Mouse (Mus musculus) erythroblast, embryonic 14.5 days (primary cell): ENCODE data around the gene Zfp3. TPM values are rescaled to one million over a fixed set of nuclear protein-coding genes. Genes with fewer than 3 reads are reported as not detected.

Source experiments
- H3K27me3 ChIP-seq: 2 replicates; pipeline ENCODE4 v1.6.1; 2012; ENCODE audit warnings: inconsistent platforms; ENCODE audit not compliant: control insufficient read depth
- H3K36me3 ChIP-seq: 2 replicates; pipeline ENCODE4 v1.6.1; 2012; ENCODE audit warnings: mild to moderate bottlenecking, inconsistent platforms; ENCODE audit not compliant: control insufficient read depth
- H3K4me1 ChIP-seq: 2 replicates; pipeline ENCODE4 v1.6.1; 2012; ENCODE audit warnings: inconsistent platforms; ENCODE audit not compliant: control insufficient read depth
- H3K4me3 ChIP-seq: replicated peaks from 2 replicates; pipeline ENCODE3; 2012; ENCODE audit warnings: moderate library complexity, mild to moderate bottlenecking, inconsistent platforms
- H3K9me3 ChIP-seq: 2 replicates; pipeline ENCODE4 v1.6.1; 2012; ENCODE audit warnings: low read length, inconsistent platforms, mixed read lengths; ENCODE audit not compliant: control insufficient read depth
- GATA1 ChIP-seq: IDR thresholded peaks from 2 replicates; pipeline ENCODE4 v1.6.1; 2012; ENCODE audit warnings: low read length, inconsistent platforms, mixed read lengths
- TAL1 ChIP-seq: IDR thresholded peaks from 3 replicates; pipeline ENCODE4 v1.6.1; 2012; ENCODE audit warnings: low read length, inconsistent platforms, mixed read lengths
- polyA plus RNA-seq: library from polyadenylated mRNA; stranded (reverse); fragments of >175 nt; gene quantifications from 2 replicates; pipeline ENCODE4 v1.2.3, GENCODE M21; 2012

Gene Zfp3
- 0.04 TPM in 1 of 2 replicates, not detected in the other for polyA plus RNA-seq

DNA sequence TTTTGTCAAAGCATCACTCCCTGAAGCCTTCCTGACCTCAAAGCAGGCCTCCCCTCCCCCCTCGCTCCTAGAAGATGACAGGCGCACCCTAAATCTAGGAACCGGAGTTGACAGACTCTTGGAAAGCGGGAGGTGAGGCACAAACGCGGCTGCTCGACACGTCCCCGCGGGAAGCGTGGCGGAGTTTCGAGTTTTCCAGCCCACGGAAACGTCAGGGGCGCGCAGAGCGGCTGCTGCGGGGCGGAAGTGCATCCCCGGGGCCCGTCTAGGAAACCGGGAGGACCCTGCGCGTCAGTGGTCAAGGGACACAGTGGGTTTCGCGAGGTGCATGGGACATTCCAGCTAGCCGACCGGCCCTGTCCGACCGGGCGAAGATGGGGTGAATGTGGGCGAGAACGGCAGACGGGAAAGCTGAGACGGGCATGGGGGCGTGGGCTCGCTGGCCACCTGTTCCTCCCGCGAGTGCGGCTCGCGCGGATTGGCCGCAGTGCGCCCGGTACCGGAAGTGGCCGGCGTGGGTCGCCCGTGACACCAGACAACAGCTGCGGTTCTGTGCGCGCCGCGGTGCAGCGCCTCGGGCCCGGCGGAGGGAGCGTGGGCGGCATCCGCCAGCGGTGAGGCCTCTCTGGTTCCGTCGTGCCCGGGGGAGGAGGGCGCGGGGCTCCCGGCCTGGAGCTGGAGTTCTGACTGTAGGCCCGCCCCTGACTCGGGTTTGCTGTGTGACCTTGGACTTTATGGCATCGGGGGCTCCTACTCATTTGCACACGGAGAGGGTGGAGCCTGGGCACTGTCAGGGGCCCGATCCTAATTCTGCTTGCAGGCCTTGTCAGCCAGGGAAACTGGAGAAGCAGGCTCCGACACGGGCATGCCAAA lies at the start of gene Zfp3:
Gene Zfp3, plus strand, starts transcription at position 274 of the 873 bp plus-strand sequence.
- TF ChIP-seq GATA1 (no peak), TAL1 (no peak)
- Histone ChIP-seq H3K27me3 (no peaks in the 10 kb centered on the region; the same call in 1 of the 2 replicates), H3K36me3 (peaks cover 3% of the 10 kb centered on the region; the same call in 1 of the 2 replicates), H3K9me3 (no peaks in the 10 kb centered on the region), H3K4me1 (peaks cover 25% of the 10 kb centered on the region), H3K4me3 (peak within 1 kb of the TSS; percentile 87)

DNA sequence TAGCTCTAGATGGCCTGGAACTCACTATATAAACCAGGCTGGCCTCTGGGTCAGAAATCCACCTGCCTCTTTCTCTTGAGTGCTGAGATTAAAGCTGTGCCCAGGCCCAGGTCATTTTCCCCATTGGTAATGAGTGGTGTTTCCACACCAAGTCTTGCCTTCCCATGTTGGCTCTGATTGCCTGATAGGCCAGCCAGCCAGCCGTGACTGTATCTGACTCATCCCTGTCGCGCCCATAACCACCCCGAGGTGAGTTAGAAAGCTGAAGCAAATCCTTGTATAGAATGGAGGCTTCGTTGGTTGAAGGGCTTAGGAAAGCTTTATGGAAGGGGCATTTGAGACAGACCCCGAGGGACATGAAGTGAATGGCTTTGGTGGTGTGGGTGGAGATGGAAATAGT lies 48.2 kb upstream of the Zfp3 start:
- Histone ChIP-seq H3K36me3 (peaks cover 23% of the 10 kb centered on the region), H3K4me3 (no peak overlapping the region), H3K27me3 (no peaks in the 10 kb centered on the region), H3K9me3 (no peaks in the 10 kb centered on the region), H3K4me1 (no peaks in the 10 kb centered on the region)
- TF ChIP-seq GATA1 = no peak
- no peak for TF ChIP-seq TAL1

DNA sequence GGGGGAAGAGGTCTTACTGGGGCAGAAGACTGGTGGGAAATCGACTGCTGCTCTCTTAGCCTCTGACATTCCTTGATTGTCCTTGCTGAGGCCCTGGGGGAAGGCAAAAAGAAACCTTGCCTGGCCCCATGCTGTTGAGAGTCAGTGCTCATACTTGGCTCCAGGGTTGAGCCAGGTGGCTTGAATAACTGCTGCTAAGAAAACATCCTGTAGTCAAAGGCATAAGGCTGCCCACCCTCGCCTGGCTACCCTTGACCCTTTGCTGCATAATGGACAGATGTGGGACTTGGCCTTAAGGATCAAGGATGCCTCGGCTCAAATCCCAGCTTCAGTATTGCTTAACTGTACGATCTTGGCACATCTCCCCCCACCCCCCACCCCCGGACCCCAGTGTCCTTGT lies 45.5 kb upstream of the Zfp3 start:
- Histone ChIP-seq H3K9me3 (no peaks in the 10 kb centered on the region), H3K4me3 (no peak overlapping the region), H3K27me3 (no peaks in the 10 kb centered on the region), H3K4me1 (no peaks in the 10 kb centered on the region), H3K36me3 (peaks cover 24% of the 10 kb centered on the region)
- TF ChIP-seq GATA1 (no peak), TAL1 (no peak)

DNA sequence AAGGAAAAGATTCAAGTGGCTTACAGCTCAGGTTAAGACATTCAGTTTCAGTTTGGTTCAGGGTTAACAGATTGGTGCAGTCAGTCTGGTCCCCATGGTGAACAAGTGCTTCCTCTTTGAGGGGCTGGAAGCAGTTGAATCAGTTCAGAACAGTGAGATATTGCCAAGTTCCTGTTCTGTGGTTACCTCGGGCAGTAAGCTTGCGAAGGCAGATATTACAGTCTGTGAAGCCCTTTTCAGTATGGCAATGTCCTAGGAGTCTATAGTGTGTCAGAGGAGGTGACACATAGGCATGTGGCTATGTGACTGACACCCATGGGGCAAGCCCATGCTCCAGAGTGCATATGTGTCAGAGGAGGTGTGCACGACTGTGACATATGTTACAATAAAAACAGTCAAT lies 43.4 kb upstream of the Zfp3 start:
- Histone ChIP-seq H3K27me3 (no peaks in the 10 kb centered on the region), H3K9me3 (no peaks in the 10 kb centered on the region), H3K4me3 (no peak overlapping the region), H3K4me1 (no peaks in the 10 kb centered on the region), H3K36me3 (peaks cover 44% of the 10 kb centered on the region)
- no peak for TF ChIP-seq GATA1
- no peak for TF ChIP-seq TAL1

DNA sequence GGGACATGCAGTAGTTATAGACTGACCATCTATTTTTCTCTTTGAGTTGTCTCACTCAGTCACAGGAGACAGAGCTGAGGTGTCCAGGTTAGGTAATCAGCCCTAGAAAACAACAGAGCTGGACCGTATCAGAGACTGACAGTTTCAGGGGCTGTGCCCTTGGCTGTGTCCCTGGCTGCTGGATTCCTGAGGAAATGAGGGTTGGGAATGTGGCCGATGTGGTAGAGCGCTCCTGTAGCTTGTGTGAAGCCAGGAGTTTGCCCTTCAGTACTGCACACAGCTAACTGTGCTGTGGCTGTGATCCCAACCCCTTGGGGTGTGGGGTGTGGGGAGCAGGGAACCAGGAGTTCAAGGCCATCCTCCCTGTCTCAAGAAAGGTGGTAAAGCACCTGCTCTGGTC lies 42.9 kb upstream of the Zfp3 start:
- Histone ChIP-seq H3K36me3 (peaks cover 47% of the 10 kb centered on the region), H3K27me3 (no peaks in the 10 kb centered on the region), H3K4me3 (no peak overlapping the region), H3K4me1 (no peaks in the 10 kb centered on the region), H3K9me3 (no peaks in the 10 kb centered on the region)
- TF ChIP-seq GATA1 (no peak), TAL1 (no peak)

DNA sequence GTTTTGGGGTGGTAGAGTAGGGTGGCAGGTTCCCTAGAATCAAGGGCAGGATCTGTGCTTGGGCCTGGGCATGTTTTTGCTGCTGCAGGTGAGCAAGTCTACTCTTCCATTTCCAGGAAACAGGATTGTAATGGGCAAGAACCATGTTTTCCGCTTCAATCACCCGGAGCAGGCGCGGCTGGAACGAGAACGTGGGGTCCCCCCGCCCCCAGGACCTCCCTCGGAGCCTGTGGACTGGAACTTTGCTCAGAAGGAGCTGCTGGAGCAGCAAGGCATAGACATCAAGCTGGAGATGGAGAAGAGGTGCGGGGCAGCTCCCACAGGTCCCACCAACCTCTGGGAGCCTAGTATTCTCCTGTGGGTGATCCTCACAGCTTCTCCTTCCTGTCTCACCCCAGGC lies 39.3 kb upstream of the Zfp3 start:
- Histone ChIP-seq H3K4me1 (no peaks in the 10 kb centered on the region), H3K36me3 (peaks cover 53% of the 10 kb centered on the region), H3K27me3 (no peaks in the 10 kb centered on the region), H3K9me3 (no peaks in the 10 kb centered on the region), H3K4me3 (no peak overlapping the region)
- TF ChIP-seq GATA1 (no peak), TAL1 (no peak)

DNA sequence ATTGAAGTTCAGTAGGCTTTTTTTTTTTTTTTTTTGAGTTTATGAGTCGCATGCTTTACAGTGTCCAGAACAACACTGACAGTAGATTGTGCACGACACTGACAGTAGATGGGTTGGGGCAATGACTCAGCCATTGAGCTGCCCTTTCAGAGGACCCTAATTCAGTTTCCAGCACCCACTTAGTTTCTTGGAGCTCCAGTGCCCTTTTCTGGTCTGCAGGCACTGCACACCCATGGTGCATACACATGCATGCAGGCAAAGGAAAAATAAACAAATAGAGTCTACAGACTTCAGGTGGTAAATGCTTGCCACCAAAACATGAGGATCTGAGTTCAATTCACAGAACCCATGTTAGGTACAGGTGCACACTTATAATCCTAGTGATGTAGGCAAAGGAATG lies 37.4 kb upstream of the Zfp3 start:
- H3K9me3 ChIP-seq = no peaks in the 10 kb centered on the region
- H3K36me3 ChIP-seq = peaks cover 51% of the 10 kb centered on the region
- peaks cover 2% of the 10 kb centered on the region; the same call in 1 of the 2 replicates for H3K27me3 ChIP-seq
- no peak overlapping the region for H3K4me3 ChIP-seq
- no peak for TF ChIP-seq TAL1
- H3K4me1 ChIP-seq = no peaks in the 10 kb centered on the region

DNA sequence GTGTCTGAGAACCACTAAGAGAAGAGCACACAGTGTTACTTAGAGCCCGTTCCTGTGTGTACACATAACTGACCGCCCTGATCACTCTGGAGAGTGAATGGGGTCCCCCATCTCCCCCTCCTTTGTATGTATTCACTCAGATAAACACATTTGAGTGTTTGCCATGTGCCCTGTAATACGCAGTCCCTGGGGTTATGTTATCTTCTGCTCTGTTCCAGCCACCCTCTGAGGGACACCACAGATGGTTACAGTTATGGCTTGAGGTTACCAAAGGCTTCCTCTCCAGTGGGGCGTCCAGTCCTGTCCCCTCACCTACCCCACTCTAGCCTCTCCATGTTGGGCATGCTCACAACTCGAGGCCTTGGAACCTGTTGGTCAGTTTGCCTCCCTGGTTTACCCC lies 36.6 kb upstream of the Zfp3 start:
- no peaks in the 10 kb centered on the region for H3K4me1 ChIP-seq
- TF ChIP-seq TAL1 = no peak
- no peak for TF ChIP-seq GATA1
- H3K27me3 ChIP-seq = peaks cover 2% of the 10 kb centered on the region; the same call in 1 of the 2 replicates
- H3K36me3 ChIP-seq = peaks cover 47% of the 10 kb centered on the region
- H3K4me3 ChIP-seq = no peak overlapping the region
- no peaks in the 10 kb centered on the region for H3K9me3 ChIP-seq

DNA sequence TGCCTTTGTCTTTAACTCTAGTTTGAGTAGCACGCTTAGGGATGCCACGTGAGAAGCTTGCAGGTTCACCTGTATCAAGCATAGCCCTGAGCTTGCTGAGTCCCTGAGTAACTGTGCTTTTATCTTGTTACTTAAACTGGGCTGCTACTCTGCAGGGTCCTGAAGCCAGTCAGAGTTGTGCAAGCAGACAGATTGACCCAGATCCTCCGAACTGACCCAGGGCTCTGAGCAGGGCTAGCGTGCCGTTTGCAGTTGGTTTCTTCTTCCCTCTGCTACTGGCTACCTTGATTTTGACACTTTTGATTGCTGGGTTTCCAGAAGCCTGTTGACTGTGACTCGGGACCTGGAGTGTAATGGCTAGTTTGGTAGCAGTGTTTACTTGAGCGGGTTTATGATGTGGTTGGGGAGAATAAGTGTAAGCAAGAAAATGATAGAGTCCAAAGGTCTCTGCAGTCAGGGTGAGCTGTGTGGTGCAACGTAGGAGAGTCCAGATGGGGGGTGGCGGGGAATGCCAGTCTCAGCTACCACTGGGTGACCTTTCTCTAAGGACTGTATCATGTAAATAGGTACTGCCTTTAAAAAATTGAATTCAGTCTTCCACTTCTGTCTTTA lies 33.5 kb upstream of the Zfp3 start:
- Histone ChIP-seq H3K4me3 (no peak overlapping the region), H3K9me3 (no peaks in the 10 kb centered on the region), H3K36me3 (peaks cover 28% of the 10 kb centered on the region), H3K4me1 (no peaks in the 10 kb centered on the region), H3K27me3 (peaks cover 2% of the 10 kb centered on the region; the same call in 1 of the 2 replicates)
- TF ChIP-seq TAL1 (no peak), GATA1 (no peak)
